Mouse (Mus musculus): ENCODE measurements around the gene Tcp11l2.

DNA sequence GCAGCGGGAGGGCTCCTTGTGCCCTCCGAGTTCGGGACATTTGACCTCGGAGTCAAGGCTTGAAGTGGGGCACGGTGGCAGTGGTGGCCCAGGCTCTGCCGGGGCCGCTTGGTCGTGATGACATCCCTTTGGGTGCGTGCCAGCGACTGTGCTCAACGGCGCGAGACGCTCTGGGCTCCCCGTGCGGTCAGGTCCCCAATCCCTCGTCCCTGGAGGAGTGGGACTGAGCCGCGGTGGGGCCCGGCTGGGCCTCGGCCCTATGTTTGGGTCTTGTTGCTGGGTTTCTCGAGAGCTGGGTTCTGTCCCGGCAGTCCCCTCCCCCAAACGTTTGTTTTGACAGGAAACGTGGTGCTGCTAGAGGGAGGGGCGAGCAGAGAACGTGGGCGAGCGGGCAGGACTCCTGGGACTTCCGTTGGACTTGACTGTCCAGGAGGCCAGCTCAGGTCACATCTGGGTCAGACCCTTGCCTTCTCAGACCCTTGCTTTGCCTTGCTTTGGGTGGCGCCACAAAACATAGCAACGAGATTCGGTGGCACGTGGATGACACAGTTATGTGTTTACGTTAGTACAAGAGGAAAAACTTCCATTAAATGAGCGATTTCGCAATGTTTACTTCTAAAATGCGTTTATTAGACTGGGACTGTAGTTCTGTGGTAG lies 773 bp downstream of the Tcp11l2 start:
- TF ChIP-seq CTCF (IDR thresholded peaks at IDR 0.05; ENCODE audit: low read depth) = 0 out of 2 replicates have a peak, but pooled peaks have one; percentile 0
- TF ChIP-seq EP300 (optimal IDR thresholded peaks at IDR 0.05) = no peak

All from stomach, postnatal 0 days (tissue).